Mouse (Mus musculus) heart, embryonic 16.5 days (tissue): ENCODE results near the gene Arhgap10. TPM values are rescaled to one million over a fixed set of nuclear protein-coding genes. Genes with fewer than 3 reads are reported as not detected.

Experiments used
- ATAC-seq: fragments of 200-750 bp; cut with Nextera tagmentation; replicated peaks from 2 replicates; pipeline ENCODE4 v1.8.0; 2017; ENCODE audit warnings: moderate number of reproducible peaks; ENCODE audit not compliant: insufficient read depth, low FRiP score; ENCODE audit errors: extremely low read depth
- H3K27ac ChIP-seq: fragments of 300-500 bp; sonication (generic); 2 replicates; pipeline ENCODE4 v1.5.1; 2014; ENCODE audit warnings: mild to moderate bottlenecking, low read length, control low read depth, moderate library complexity
- H3K27me3 ChIP-seq: fragments of 300-500 bp; sonication (generic); 2 replicates; pipeline ENCODE4 v1.6.1; 2014; ENCODE audit warnings: low read length, mixed read lengths; ENCODE audit not compliant: control insufficient read depth, insufficient read depth
- H3K36me3 ChIP-seq: fragments of 300-500 bp; sonication (generic); 2 replicates; pipeline ENCODE4 v1.6.1; 2014; ENCODE audit not compliant: control insufficient read depth, insufficient read depth
- H3K4me1 ChIP-seq: fragments of 300-500 bp; sonication (generic); 2 replicates; pipeline ENCODE4 v1.6.1; 2014; ENCODE audit warnings: low read length, mixed read lengths; ENCODE audit not compliant: control insufficient read depth, insufficient read depth
- H3K4me2 ChIP-seq: fragments of 300-500 bp; sonication (generic); 2 replicates; pipeline ENCODE4 v1.6.1; 2014; ENCODE audit warnings: low read depth, mild to moderate bottlenecking, control low read depth, low read length
- H3K4me3 ChIP-seq: fragments of 300-500 bp; sonication (generic); 2 replicates; pipeline ENCODE4 v1.5.1; 2014; ENCODE audit warnings: mild to moderate bottlenecking, control low read depth, low read length
- H3K9ac ChIP-seq: fragments of 300-500 bp; sonication (generic); 2 replicates; pipeline ENCODE4 v1.6.1; 2014; ENCODE audit warnings: low read length, control low read depth
- H3K9me3 ChIP-seq: fragments of 300-500 bp; sonication (generic); replicated peaks from 2 replicates; pipeline ENCODE4 v1.6.1; 2016; ENCODE audit warnings: low read length; ENCODE audit not compliant: control insufficient read depth
- WGBS: fragments of 180-500 bp; shearing (Covaris S2); extraction: QIAGEN DNeasy Blood & Tissue Kit; methylation state at CpG from one replicate; pipeline ENCODE4 v1.1.7; 2014; 5-methylcytosine and 5-hydroxymethylcytosine counted together
- polyA plus RNA-seq: library from polyadenylated mRNA; unstranded; fragments of >200 nt; fragmentation: Nextera tagmentation; extraction: Ambion mirVana; gene quantifications from 2 replicates; pipeline ENCODE4 v1.2.1, GENCODE M21; 2015

Gene Arhgap10
- polyA plus RNA-seq, 1 experiment from 2014 or later: 33.9 TPM

DNA sequence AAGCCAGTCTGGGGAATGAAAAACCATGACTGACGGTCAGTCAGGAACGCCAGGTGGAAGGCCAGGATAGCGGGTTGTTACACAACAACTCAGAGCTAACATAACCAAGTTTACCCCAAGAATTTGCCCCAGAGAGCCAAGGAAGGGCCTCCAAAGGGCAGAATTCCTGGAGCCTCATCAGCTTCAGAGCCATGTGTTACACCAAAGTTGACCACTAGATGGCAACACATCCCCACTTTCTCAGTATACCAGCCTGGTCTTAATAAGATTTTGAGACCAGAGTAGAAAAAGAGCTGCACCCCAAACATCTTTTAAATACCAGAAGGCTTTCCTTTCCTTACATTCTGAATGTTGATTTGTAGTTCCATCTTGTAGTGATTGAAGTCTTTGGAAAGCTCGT, 98.0 kb downstream of the Arhgap10 start:
- no peaks in the 10 kb centered on the region for H3K4me1 ChIP-seq
- no peak for ATAC-seq
- no peak overlapping the region for H3K9ac ChIP-seq
- H3K9me3 ChIP-seq: no peaks in the 10 kb centered on the region
- 0 out of 2 replicates have a peak, but pooled peaks cover 3% of the 10 kb centered on the region for H3K36me3 ChIP-seq
- H3K4me3 ChIP-seq: no peak overlapping the region
- 54% methylated on average over 4 of the region's 4 CpGs for WGBS
- H3K27me3 ChIP-seq: no peaks in the 10 kb centered on the region
- H3K4me2 ChIP-seq: no peak overlapping the region
- H3K27ac ChIP-seq: no peak overlapping the region

DNA sequence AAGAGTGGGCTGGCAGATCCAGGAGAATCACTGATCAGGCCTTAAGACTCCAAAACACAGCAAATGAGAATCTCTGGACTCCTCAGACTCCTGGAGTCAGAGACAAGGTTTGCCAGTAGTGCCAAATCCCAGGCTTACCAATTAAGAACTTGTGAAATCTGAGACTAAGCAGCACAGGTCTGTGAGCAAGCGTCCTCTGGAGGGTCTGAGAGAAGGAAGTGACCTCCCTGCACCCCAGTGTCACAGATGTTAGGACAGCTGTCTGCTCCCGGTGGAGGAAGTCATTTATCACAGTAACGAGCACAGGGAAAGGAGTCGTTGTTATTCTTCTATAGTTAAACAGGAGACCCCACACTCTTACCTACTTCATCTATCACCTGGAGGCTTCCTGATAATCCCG, 101.0 kb downstream of the Arhgap10 start:
- Histone ChIP-seq H3K27me3 (no peaks in the 10 kb centered on the region), H3K4me3 (no peak overlapping the region), H3K27ac (no peak overlapping the region), H3K4me2 (no peak overlapping the region), H3K9ac (no peak overlapping the region), H3K36me3 (peaks cover 20% of the 10 kb centered on the region), H3K4me1 (no peaks in the 10 kb centered on the region), H3K9me3 (no peaks in the 10 kb centered on the region)
- no peak for ATAC-seq
- WGBS: 30% methylated on average over 5 of the region's 5 CpGs

DNA sequence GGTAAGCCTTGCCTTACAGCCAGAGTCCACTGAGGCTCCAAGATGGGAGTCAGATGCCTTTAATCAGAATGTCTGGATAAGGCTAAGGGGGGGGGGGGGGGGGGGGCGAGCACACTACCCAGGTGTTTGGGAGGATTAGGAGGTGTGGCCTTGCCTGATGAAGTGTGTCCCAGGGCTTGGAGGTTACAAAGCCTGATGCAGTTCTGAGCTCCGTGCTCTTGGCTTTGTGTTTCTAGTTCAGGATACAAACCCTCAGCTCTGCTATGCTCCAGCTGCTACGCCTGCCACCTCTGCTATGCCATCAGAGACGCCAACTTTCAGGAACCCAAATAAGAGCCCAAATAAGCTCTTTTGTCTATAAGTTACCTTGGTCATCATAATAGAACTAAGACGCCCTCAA, 101.7 kb downstream of the Arhgap10 start:
- WGBS: 78% methylated on average over 4 of the region's 5 CpGs
- Histone ChIP-seq H3K4me1 (no peaks in the 10 kb centered on the region), H3K27ac (no peak overlapping the region), H3K36me3 (peaks cover 25% of the 10 kb centered on the region), H3K27me3 (no peaks in the 10 kb centered on the region), H3K4me3 (no peak overlapping the region), H3K9ac (no peak overlapping the region), H3K9me3 (no peaks in the 10 kb centered on the region), H3K4me2 (no peak overlapping the region)
- ATAC-seq: no peak

DNA sequence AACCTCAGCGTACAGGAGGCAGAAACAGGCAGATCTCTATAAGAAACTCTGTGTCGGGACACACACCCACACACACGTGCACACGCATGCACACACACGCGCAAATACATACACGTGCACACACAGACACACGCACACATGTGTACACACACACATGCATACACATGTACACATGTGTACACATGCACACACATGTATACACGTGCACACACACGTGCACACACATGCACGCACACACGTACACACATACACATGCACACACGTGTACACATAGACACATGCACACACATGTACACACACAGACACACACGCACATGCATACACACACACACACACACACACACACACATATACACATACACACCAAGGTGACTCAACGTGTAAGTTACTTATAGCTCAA, 106.5 kb downstream of the Arhgap10 start:
- no peak overlapping the region for H3K27ac ChIP-seq
- WGBS: 95% methylated on average over 15 of the region's 15 CpGs
- H3K9me3 ChIP-seq: no peaks in the 10 kb centered on the region
- no peaks in the 10 kb centered on the region for H3K27me3 ChIP-seq
- no peak overlapping the region for H3K9ac ChIP-seq
- H3K36me3 ChIP-seq: peaks cover 41% of the 10 kb centered on the region
- H3K4me1 ChIP-seq: peaks cover 4% of the 10 kb centered on the region; the same call in 1 of the 2 replicates
- no peak for ATAC-seq
- H3K4me2 ChIP-seq: no peak overlapping the region
- no peak overlapping the region for H3K4me3 ChIP-seq

DNA sequence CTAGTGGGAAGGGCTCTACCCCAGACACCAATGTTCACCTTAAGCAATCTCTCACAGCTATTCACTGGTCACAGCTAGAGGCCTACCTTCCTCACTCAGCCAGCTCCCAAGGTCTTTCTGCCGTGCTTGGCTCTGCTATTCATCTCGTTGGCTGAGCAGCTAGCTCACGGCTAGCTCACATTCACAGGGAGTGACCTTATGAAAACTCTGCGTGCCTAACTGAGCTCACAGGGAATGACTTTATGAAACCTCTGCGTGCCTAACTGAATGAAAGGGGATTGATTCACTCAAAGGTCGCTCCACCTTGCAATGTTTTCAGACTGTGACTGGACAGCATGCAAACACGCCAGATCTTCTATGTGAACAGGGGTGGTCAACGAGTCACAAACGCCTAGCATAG, 107.4 kb downstream of the Arhgap10 start:
- Histone ChIP-seq H3K4me3 (no peak overlapping the region), H3K9me3 (no peaks in the 10 kb centered on the region), H3K9ac (no peak overlapping the region), H3K27me3 (no peaks in the 10 kb centered on the region), H3K27ac (no peak overlapping the region), H3K36me3 (peaks cover 41% of the 10 kb centered on the region), H3K4me2 (no peak overlapping the region), H3K4me1 (peaks cover 4% of the 10 kb centered on the region; the same call in 1 of the 2 replicates)
- 81% methylated on average over 9 of the region's 9 CpGs for WGBS
- no peak for ATAC-seq

DNA sequence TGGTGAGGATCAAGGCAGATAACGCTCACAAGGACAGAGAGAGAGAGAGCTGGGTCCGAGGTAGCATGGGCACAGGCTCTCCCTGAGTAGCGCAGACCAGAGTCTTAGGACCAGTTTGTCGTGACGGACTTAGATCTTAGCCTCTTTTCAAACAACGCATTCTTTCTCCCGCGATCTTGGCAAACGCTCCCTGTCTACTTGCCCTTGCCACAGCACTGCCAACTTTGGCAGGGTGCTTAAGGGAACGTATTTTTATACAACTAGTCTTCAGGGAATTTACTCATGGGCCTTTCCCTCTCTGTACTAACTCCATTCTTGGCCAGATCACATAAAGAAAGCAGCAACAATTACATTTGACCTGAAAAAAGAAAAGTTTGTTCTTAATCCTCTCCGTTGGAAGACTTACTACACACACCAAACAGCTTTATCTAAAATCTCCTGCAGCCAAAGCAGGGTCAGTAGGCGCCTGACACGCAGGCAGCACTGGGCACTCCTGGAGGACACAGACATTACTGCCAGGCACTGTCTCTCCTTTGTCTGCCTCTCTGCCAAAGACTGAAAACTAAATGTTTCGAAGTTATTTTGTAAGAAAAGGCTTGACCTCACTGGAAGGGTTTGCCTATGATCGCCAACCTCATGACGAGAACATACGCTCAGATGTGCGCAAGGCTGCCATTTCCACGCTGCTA, 109.1 kb downstream of the Arhgap10 start:
- ATAC-seq: peak; percentile 20; the same call in 1 of the 2 replicates
- H3K4me2 ChIP-seq: no peak overlapping the region
- H3K4me1 ChIP-seq: peaks cover 4% of the 10 kb centered on the region; the same call in 1 of the 2 replicates
- H3K4me3 ChIP-seq: no peak overlapping the region
- H3K27ac ChIP-seq: peak overlapping the region; percentile 54
- no peak overlapping the region for H3K9ac ChIP-seq
- H3K27me3 ChIP-seq: no peaks in the 10 kb centered on the region
- H3K9me3 ChIP-seq: no peaks in the 10 kb centered on the region
- peaks cover 41% of the 10 kb centered on the region for H3K36me3 ChIP-seq
- WGBS: 76% methylated on average over 19 of the region's 19 CpGs

DNA sequence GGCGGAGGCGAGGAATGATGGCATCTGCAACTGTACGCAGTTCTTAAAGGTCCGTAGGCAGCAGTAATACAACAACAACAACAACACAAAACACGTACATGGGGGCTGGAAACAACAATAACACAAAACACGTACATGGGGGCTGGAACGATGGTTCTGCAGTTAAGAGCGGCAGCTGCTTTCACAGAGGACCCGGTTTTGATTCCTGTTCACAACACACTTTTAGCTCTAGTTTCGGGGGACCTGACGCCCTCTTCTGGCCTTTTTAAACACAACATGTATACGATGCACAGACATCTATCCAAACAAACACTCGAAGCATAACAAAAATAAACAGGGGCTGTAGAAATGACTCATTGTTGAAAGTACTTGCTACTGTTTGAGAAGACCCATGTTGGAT, 110.9 kb downstream of the Arhgap10 start:
- no peak overlapping the region for H3K4me3 ChIP-seq
- H3K9ac ChIP-seq: no peak overlapping the region
- H3K36me3 ChIP-seq: peaks cover 26% of the 10 kb centered on the region
- ATAC-seq: no peak
- WGBS: 88% methylated on average over 13 of the region's 13 CpGs
- H3K9me3 ChIP-seq: no peaks in the 10 kb centered on the region
- H3K27ac ChIP-seq: no peak overlapping the region
- H3K27me3 ChIP-seq: no peaks in the 10 kb centered on the region
- peaks cover 4% of the 10 kb centered on the region; the same call in 1 of the 2 replicates for H3K4me1 ChIP-seq
- no peak overlapping the region for H3K4me2 ChIP-seq

DNA sequence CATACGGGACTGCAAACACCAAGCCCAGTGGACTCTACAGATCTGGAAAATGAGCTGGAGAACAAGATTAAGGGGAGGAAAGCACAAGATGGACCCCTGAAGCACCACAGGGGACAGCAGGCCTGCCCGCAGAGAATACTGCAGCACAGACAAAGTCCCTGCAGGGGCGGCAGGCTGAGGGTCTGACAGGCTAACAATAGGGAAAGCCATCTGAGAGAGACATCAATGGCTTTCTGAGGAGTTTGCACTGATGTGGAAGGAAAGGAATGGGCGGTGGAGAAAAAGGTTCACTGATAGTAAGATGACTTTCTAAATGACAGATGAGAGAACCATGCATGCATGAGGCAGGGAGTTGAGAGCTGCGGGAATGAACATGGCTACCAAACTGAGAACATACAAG, 111.3 kb downstream of the Arhgap10 start:
- Histone ChIP-seq H3K27ac (no peak overlapping the region), H3K4me2 (no peak overlapping the region), H3K9ac (no peak overlapping the region), H3K4me1 (peaks cover 4% of the 10 kb centered on the region; the same call in 1 of the 2 replicates), H3K9me3 (no peaks in the 10 kb centered on the region), H3K36me3 (peaks cover 22% of the 10 kb centered on the region), H3K27me3 (no peaks in the 10 kb centered on the region), H3K4me3 (no peak overlapping the region)
- ATAC-seq: no peak
- 87% methylated on average over 5 of the region's 5 CpGs for WGBS

DNA sequence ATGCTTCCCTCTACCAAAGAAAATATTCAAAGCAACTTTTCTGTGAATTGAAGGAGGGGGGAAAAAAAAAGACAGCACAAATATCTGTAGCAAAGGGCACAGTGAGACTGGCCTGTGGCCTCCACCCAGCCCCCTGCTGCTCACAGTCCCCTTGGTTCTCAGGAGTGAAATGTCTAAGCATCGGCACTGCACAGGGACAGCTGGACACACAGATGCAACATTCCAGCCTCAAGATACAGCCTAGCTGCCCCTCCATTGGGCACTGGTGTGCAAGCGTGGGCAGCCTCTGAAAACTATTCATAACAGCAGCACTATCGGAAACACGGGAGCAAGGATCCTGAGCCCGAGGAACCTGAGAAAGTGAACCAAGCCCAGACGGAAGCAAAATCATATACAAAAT, 113.7 kb downstream of the Arhgap10 start:
- H3K36me3 ChIP-seq: peaks cover 17% of the 10 kb centered on the region
- peaks cover 3% of the 10 kb centered on the region; the same call in 1 of the 2 replicates for H3K4me1 ChIP-seq
- H3K4me2 ChIP-seq: no peak overlapping the region
- H3K9ac ChIP-seq: no peak overlapping the region
- H3K4me3 ChIP-seq: no peak overlapping the region
- no peak for ATAC-seq
- H3K9me3 ChIP-seq: no peaks in the 10 kb centered on the region
- no peaks in the 10 kb centered on the region for H3K27me3 ChIP-seq
- 67% methylated on average over 6 of the region's 6 CpGs for WGBS
- no peak overlapping the region for H3K27ac ChIP-seq
